Mouse (Mus musculus) adrenal gland, postnatal 4 days (tissue): Measurements from ENCODE around the gene Kcnq4. TPM values are rescaled to one million over a fixed set of nuclear protein-coding genes. Genes with fewer than 3 reads are reported as not detected.

Experiments used
- DNase-seq, 2 experiments: peaks; one replicate each; pipeline ENCODE4 v3.0.0; 2021 to 2022; ENCODE audit warnings: low spot score in 2 of 2, mixed read lengths in 2 of 2
- long read RNA-seq, 2 experiments: library from polyadenylated mRNA; stranded (forward); transcript quantifications; one replicate each; pipeline ENCODE4 v2.0.0; 2021
- total RNA-seq, 2 experiments: library from RNA; stranded (reverse); gene quantifications; 2 replicates each; pipeline ENCODE4 v1.2.3; 2021

Gene Kcnq4
- 1 to 10 TPM; 5.6 to 6.5 TPM for total RNA-seq
- long read RNA-seq, experiment 1, transcript Kcnq4-201 (14 exons, 3,919 nt), result major isoform, 5 of 10 reads
- long read RNA-seq, experiment 1, partial matches to known transcripts, result 2 of 10 reads
- long read RNA-seq, experiment 1, other reads (novel, unspliced or antisense), result 3 of 10 reads
- long read RNA-seq, experiment 2, partial matches to known transcripts, result 2 of 12 reads
- long read RNA-seq, experiment 2, other reads (novel, unspliced or antisense), result 10 of 12 reads

- no peak for DNase-seq
Measured at GRCm38 (mm10) chr4:120747941-120748866, at the start of gene Kcnq4. Gene Kcnq4, minus strand, starts transcription at chr4:120748612.

- no peak for DNase-seq
Measured at GRCm38 (mm10) chr4:120796687-120797086, 48.3 kb upstream of the Kcnq4 start.

- DNase-seq, result no peak
Measured at GRCm38 (mm10) chr4:120795646-120796045, 47.2 kb upstream of the Kcnq4 start.

- DNase-seq, result no peak
Measured at GRCm38 (mm10) chr4:120792918-120793317, 44.5 kb upstream of the Kcnq4 start.

- DNase-seq, result no peak
Measured at GRCm38 (mm10) chr4:120790027-120790426, 41.6 kb upstream of the Kcnq4 start.

- DNase-seq, result no peak
Measured at GRCm38 (mm10) chr4:120755801-120756200, 7.4 kb upstream of the Kcnq4 start.

- DNase-seq, result peak in 1 of 2 experiments; percentile 53
Measured at GRCm38 (mm10) chr4:120755299-120755698, 6.9 kb upstream of the Kcnq4 start.

GRCm38 (mm10) chr4:120749601-120750000 lies 1.2 kb upstream of the Kcnq4 start:
- no peak for DNase-seq

- no peak for DNase-seq
Measured at GRCm38 (mm10) chr4:120747243-120747792, 1.1 kb downstream of the Kcnq4 start.

GRCm38 (mm10) chr4:120746552-120747150 lies 1.8 kb downstream of the Kcnq4 start:
- DNase-seq, result no peak

GRCm38 (mm10) chr4:120745731-120746551 lies 2.5 kb downstream of the Kcnq4 start:
- DNase-seq, result no peak

GRCm38 (mm10) chr4:120743636-120744035 lies 4.8 kb downstream of the Kcnq4 start:
- DNase-seq, result no peak

- no peak for DNase-seq
Measured at GRCm38 (mm10) chr4:120741303-120741702, 7.1 kb downstream of the Kcnq4 start.

- DNase-seq, result no peak
Measured at GRCm38 (mm10) chr4:120734012-120734622, 14.3 kb downstream of the Kcnq4 start.

GRCm38 (mm10) chr4:120732737-120733136 lies 15.7 kb downstream of the Kcnq4 start:
- DNase-seq, result no peak

GRCm38 (mm10) chr4:120731030-120731644 lies 17.3 kb downstream of the Kcnq4 start:
- peak in 1 of 2 experiments; percentile 51 for DNase-seq

GRCm38 (mm10) chr4:120730574-120730973 lies 17.8 kb downstream of the Kcnq4 start:
- no peak for DNase-seq

- no peak for DNase-seq
Measured at GRCm38 (mm10) chr4:120730146-120730545, 18.3 kb downstream of the Kcnq4 start.

- no peak for DNase-seq
Measured at GRCm38 (mm10) chr4:120729441-120729840, 19.0 kb downstream of the Kcnq4 start.

GRCm38 (mm10) chr4:120727842-120728241 lies 20.6 kb downstream of the Kcnq4 start:
- DNase-seq, result no peak
